Mouse (Mus musculus) lung, embryonic 15.5 days (tissue): ENCODE results near the gene Umps. TPM values are rescaled to one million over a fixed set of nuclear protein-coding genes. Genes with fewer than 3 reads are reported as not detected.

Experiments used
- ATAC-seq: fragments of 200-750 bp; cut with Nextera tagmentation; 2 replicates; pipeline ENCODE4 v1.8.0; 2017; ENCODE audit warnings: moderate number of reproducible peaks, borderline replicate concordance; ENCODE audit not compliant: low FRiP score, low TSS enrichment; ENCODE audit errors: extremely low read depth
- H3K27ac ChIP-seq: fragments of 300-500 bp; sonication (generic); 2 replicates; pipeline ENCODE4 v1.5.1; 2015; ENCODE audit warnings: moderate library complexity, mild to moderate bottlenecking, inconsistent platforms
- H3K27me3 ChIP-seq: fragments of 300-500 bp; sonication (generic); 2 replicates; pipeline ENCODE4 v1.6.1; 2015; ENCODE audit warnings: inconsistent platforms
- H3K36me3 ChIP-seq: fragments of 300-500 bp; sonication (generic); 2 replicates; pipeline ENCODE4 v1.6.1; 2015; ENCODE audit warnings: inconsistent platforms
- H3K4me1 ChIP-seq: fragments of 300-500 bp; sonication (generic); 2 replicates; pipeline ENCODE4 v1.6.1; 2015; ENCODE audit warnings: inconsistent platforms
- H3K4me2 ChIP-seq: fragments of 300-500 bp; sonication (generic); 2 replicates; pipeline ENCODE4 v1.6.1; 2015; ENCODE audit warnings: inconsistent platforms, mild to moderate bottlenecking, moderate library complexity
- H3K4me3 ChIP-seq: fragments of 300-500 bp; sonication (generic); 2 replicates; pipeline ENCODE4 v1.5.1; 2015; ENCODE audit warnings: mild to moderate bottlenecking, inconsistent platforms
- H3K9ac ChIP-seq: fragments of 300-500 bp; sonication (generic); 2 replicates; pipeline ENCODE4 v1.6.1; 2015; ENCODE audit warnings: inconsistent platforms
- H3K9me3 ChIP-seq: fragments of 300-500 bp; sonication (generic); 2 replicates; pipeline ENCODE4 v1.6.1; 2016; ENCODE audit warnings: inconsistent platforms
- WGBS: fragments of 180-500 bp; shearing (Covaris S2); methylation state at CpG from one replicate; pipeline ENCODE4 v1.1.7; 2015; 5-methylcytosine and 5-hydroxymethylcytosine counted together
- polyA plus RNA-seq: library from polyadenylated mRNA; unstranded; fragments of >200 nt; fragmentation: Nextera tagmentation; extraction: Ambion mirVana; gene quantifications from 2 replicates; pipeline ENCODE4 v1.2.1, GENCODE M21; 2015

The Umps gene
- polyA plus RNA-seq, 1 experiment from 2014 or later: 56.0 TPM

- 76% methylated on average over 4 of the region's 4 CpGs for WGBS
- Histone ChIP-seq H3K27ac (no peak overlapping the region), H3K4me2 (no peak overlapping the region), H3K9ac (no peak overlapping the region), H3K27me3 (no peaks in the 10 kb centered on the region), H3K36me3 (peaks cover 53% of the 10 kb centered on the region), H3K9me3 (no peaks in the 10 kb centered on the region), H3K4me3 (no peak overlapping the region), H3K4me1 (no peaks in the 10 kb centered on the region)
- no peak for ATAC-seq
These were observed 13.8 kb downstream of the Umps start for GRCm38 (mm10) chr16:33953008-33953407.

GRCm38 (mm10) chr16:33950830-33951229 lies 16.0 kb downstream of the Umps start:
- Histone ChIP-seq H3K4me1 (peaks cover 6% of the 10 kb centered on the region), H3K27ac (no peak overlapping the region), H3K9ac (no peak overlapping the region), H3K27me3 (no peaks in the 10 kb centered on the region), H3K36me3 (peaks cover 31% of the 10 kb centered on the region), H3K4me2 (no peak overlapping the region), H3K9me3 (no peaks in the 10 kb centered on the region), H3K4me3 (no peak overlapping the region)
- WGBS: 24% methylated on average over 4 of the region's 4 CpGs
- ATAC-seq: peak; percentile 63; the same call in 1 of the 2 replicates

- Histone ChIP-seq H3K9ac (no peak overlapping the region), H3K9me3 (no peaks in the 10 kb centered on the region), H3K36me3 (peaks cover 27% of the 10 kb centered on the region), H3K27me3 (no peaks in the 10 kb centered on the region), H3K4me2 (no peak overlapping the region), H3K27ac (no peak overlapping the region), H3K4me3 (no peak overlapping the region), H3K4me1 (peaks cover 10% of the 10 kb centered on the region)
- no peak for ATAC-seq
- WGBS: 72% methylated on average over 6 of the region's 6 CpGs
These were observed 16.5 kb downstream of the Umps start for GRCm38 (mm10) chr16:33950386-33950785.

GRCm38 (mm10) chr16:33947664-33948571 lies 18.9 kb downstream of the Umps start:
- Histone ChIP-seq H3K9me3 (no peaks in the 10 kb centered on the region), H3K27ac (no peak overlapping the region), H3K9ac (no peak overlapping the region), H3K4me2 (no peak overlapping the region), H3K27me3 (no peaks in the 10 kb centered on the region), H3K4me1 (peaks cover 31% of the 10 kb centered on the region), H3K36me3 (peaks cover 9% of the 10 kb centered on the region; the same call in 1 of the 2 replicates), H3K4me3 (no peak overlapping the region)
- 63% methylated on average over 17 of the region's 17 CpGs for WGBS
- no peak for ATAC-seq

- no peak overlapping the region for H3K27ac ChIP-seq
- no peak for ATAC-seq
These were observed 20.8 kb downstream of the Umps start for GRCm38 (mm10) chr16:33946021-33946420.

GRCm38 (mm10) chr16:33944772-33945171 lies 22.1 kb downstream of the Umps start:
- H3K4me1 ChIP-seq: peaks cover 62% of the 10 kb centered on the region
- H3K27ac ChIP-seq: peak overlapping the region; percentile 69
- no peaks in the 10 kb centered on the region for H3K9me3 ChIP-seq
- WGBS: 19% methylated on average over 6 of the region's 6 CpGs
- no peak overlapping the region for H3K4me3 ChIP-seq
- H3K27me3 ChIP-seq: no peaks in the 10 kb centered on the region
- no peak overlapping the region for H3K9ac ChIP-seq
- H3K4me2 ChIP-seq: no peak overlapping the region
- peaks cover 9% of the 10 kb centered on the region; the same call in 1 of the 2 replicates for H3K36me3 ChIP-seq
- peak; percentile 43; the same call in 1 of the 2 replicates for ATAC-seq

More at GRCm38 (mm10) chr16:33946021-33946420, 20.8 kb downstream of the Umps start:
- Histone ChIP-seq H3K4me2 (no peak overlapping the region), H3K27me3 (no peaks in the 10 kb centered on the region), H3K9ac (no peak overlapping the region), H3K9me3 (no peaks in the 10 kb centered on the region), H3K4me1 (peaks cover 50% of the 10 kb centered on the region), H3K4me3 (no peak overlapping the region), H3K36me3 (peaks cover 9% of the 10 kb centered on the region; the same call in 1 of the 2 replicates)
- WGBS: 48% methylated on average over 7 of the region's 7 CpGs

GRCm38 (mm10) chr16:33944126-33944525 lies 22.7 kb downstream of the Umps start:
- WGBS: 75% methylated on average over 4 of the region's 4 CpGs
- Histone ChIP-seq H3K4me2 (no peak overlapping the region), H3K9me3 (no peaks in the 10 kb centered on the region), H3K4me3 (no peak overlapping the region), H3K36me3 (peaks cover 6% of the 10 kb centered on the region; the same call in 1 of the 2 replicates), H3K27me3 (no peaks in the 10 kb centered on the region), H3K27ac (peak overlapping the region; percentile 69), H3K9ac (no peak overlapping the region), H3K4me1 (peaks cover 68% of the 10 kb centered on the region)
- ATAC-seq: no peak

- Histone ChIP-seq H3K4me2 (no peak overlapping the region), H3K4me3 (no peak overlapping the region), H3K36me3 (no peaks in the 10 kb centered on the region), H3K9ac (no peak overlapping the region), H3K9me3 (no peaks in the 10 kb centered on the region), H3K4me1 (peaks cover 76% of the 10 kb centered on the region), H3K27ac (no peak overlapping the region), H3K27me3 (peaks cover 4% of the 10 kb centered on the region; the same call in 1 of the 2 replicates)
- ATAC-seq: no peak
- 92% methylated on average over 6 of the region's 6 CpGs for WGBS
These were observed 23.4 kb downstream of the Umps start for GRCm38 (mm10) chr16:33943388-33943787.

GRCm38 (mm10) chr16:33942341-33942740 lies 24.5 kb downstream of the Umps start:
- 32% methylated on average over 11 of the region's 11 CpGs for WGBS
- Histone ChIP-seq H3K4me1 (peaks cover 86% of the 10 kb centered on the region), H3K9ac (no peak overlapping the region), H3K27me3 (peaks cover 9% of the 10 kb centered on the region; the same call in 1 of the 2 replicates), H3K27ac (no peak overlapping the region), H3K36me3 (no peaks in the 10 kb centered on the region), H3K4me3 (no peak overlapping the region), H3K4me2 (no peak overlapping the region), H3K9me3 (no peaks in the 10 kb centered on the region)
- ATAC-seq: no peak

- WGBS: 25% methylated on average over 11 of the region's 11 CpGs
- Histone ChIP-seq H3K27me3 (peaks cover 15% of the 10 kb centered on the region; the same call in 1 of the 2 replicates), H3K4me1 (peaks cover 96% of the 10 kb centered on the region), H3K4me2 (peak overlapping the region; percentile 7; the same call in 1 of the 2 replicates), H3K27ac (peak overlapping the region; percentile 61), H3K4me3 (no peak overlapping the region), H3K9ac (no peak overlapping the region), H3K36me3 (no peaks in the 10 kb centered on the region), H3K9me3 (no peaks in the 10 kb centered on the region)
- peak; percentile 51 for ATAC-seq
These were observed 25.5 kb downstream of the Umps start for GRCm38 (mm10) chr16:33941271-33941781.

- no peak overlapping the region for H3K9ac ChIP-seq
- H3K4me3 ChIP-seq: no peak overlapping the region
- 58% methylated on average over 5 of the region's 5 CpGs for WGBS
- peaks cover 15% of the 10 kb centered on the region; the same call in 1 of the 2 replicates for H3K27me3 ChIP-seq
- H3K36me3 ChIP-seq: no peaks in the 10 kb centered on the region
- no peak for ATAC-seq
- H3K27ac ChIP-seq: peak overlapping the region; percentile 26; the same call in 1 of the 2 replicates
- H3K9me3 ChIP-seq: no peaks in the 10 kb centered on the region
- H3K4me1 ChIP-seq: peaks cover 94% of the 10 kb centered on the region
- no peak overlapping the region for H3K4me2 ChIP-seq
These were observed 26.7 kb downstream of the Umps start for GRCm38 (mm10) chr16:33940095-33940494.

GRCm38 (mm10) chr16:33939636-33940035 lies 27.2 kb downstream of the Umps start:
- H3K4me2 ChIP-seq: no peak overlapping the region
- peaks cover 15% of the 10 kb centered on the region; the same call in 1 of the 2 replicates for H3K27me3 ChIP-seq
- 33% methylated on average over 9 of the region's 9 CpGs for WGBS
- H3K9me3 ChIP-seq: no peaks in the 10 kb centered on the region
- H3K4me3 ChIP-seq: no peak overlapping the region
- no peaks in the 10 kb centered on the region for H3K36me3 ChIP-seq
- no peak for ATAC-seq
- peaks cover 89% of the 10 kb centered on the region for H3K4me1 ChIP-seq
- peak overlapping the region; percentile 26; the same call in 1 of the 2 replicates for H3K27ac ChIP-seq
- no peak overlapping the region for H3K9ac ChIP-seq
